Mouse (Mus musculus) left cerebral cortex, adult 11 months (tissue): ENCODE measurements at regions not wholly inside any gene's neighbourhood (a gene's known extent, or its start where the extent isn't known, plus 50 kb on each side); places are given as distances from the start of the nearest gene placed in this dataset.

Experiments
- DNase-seq: peaks from one replicate; pipeline ENCODE4 v3.0.0; 2022; ENCODE audit warnings: low spot score

- DNase-seq = no peak
Measured at GRCm38 (mm10) chr7:95082248-95082647, 1088.8 kb upstream of the Tenm4 start.

GRCm38 (mm10) chr7:95084328-95084727 is 1086.7 kb upstream of the Tenm4 start:
- DNase-seq = no peak

DNA sequence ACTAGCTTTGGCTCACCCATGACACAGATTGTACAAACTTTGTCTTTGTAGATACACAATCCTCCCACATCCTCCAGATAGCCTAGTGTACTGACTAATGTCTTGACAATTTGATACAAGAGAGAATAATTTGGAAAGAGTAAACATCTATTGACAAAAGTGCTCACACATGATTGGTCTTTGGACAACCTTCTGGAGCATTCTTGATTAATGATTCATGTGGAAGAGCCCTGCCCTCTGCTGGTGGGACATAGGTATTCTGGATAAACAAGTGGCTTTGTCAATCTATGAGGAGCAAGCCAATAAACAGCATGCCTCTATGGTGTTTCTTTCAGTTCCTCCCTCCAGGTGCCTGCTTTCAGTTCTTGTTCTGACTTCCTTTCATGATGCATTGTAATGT is 1079.7 kb upstream of the Tenm4 start:
- DNase-seq = peak; percentile 9

DNA sequence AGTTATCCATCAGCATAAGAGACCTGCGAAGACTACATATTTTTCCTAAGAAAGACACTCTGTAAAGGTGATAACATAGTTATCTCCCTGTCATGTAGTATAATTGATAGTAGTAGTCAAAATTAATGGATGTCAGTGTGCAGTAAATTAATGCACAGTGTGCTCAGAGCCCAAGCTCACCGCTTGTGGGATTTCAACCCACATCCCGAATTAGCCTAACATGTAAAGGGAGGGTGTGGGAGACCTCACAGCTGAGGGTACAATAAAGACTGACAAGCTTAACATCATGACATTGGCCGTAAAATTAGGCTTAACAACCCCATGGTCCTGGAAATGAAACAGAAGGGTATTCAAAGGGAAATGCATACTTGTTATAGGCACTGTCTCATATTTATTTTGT is 1042.0 kb upstream of the Tenm4 start:
- no peak for DNase-seq

DNA sequence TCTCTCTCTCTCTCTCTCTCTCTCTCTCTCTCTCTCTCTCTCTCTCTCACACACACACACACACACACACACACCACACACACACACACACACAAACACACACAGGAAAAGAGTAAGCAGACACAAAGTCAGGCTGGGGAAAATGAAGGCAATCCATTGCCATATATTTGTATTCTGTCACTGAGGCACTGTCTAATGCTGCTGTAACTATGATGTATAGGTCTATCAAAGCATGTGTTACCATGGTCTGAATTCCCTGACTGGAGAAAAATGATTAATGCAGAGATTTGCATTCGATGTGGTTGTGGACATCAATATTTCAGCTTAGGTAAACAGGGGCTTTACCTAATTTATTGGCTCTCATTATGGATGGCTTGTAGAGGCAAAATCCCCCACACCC is 1038.0 kb upstream of the Tenm4 start:
- DNase-seq = no peak

GRCm38 (mm10) chr7:95134062-95134625 is 1036.9 kb upstream of the Tenm4 start:
- no peak for DNase-seq

DNA sequence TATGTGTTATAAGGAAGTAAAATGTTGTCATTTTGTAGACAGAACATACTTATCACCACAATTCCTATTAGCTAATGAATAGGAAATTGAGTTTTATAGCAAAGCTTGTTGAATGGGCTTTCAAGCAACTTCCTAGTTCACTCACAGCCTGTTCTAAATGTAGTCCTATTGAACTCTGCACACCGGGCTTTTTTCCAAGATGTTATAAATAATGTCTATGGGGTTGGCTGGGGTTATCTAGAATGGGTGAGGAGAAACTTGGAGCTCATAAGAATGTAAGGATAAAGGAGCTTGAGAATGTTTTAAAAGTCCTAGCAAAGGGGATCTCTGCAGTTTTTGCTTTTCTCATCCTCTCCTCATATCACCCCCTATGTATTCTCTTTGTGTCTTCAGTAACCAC is 1029.3 kb upstream of the Tenm4 start:
- no peak for DNase-seq

GRCm38 (mm10) chr7:95143037-95143436 is 1028.0 kb upstream of the Tenm4 start:
- DNase-seq = no peak
